8 mouse cellular contexts compared by ENCODE assay signal in genomic region chr11:69125919-69126705, GRCm38 (mm10). TPM values are rescaled to one million over a fixed set of nuclear protein-coding genes. Genes with fewer than 3 reads are reported as not detected.
DNase-seq lines count a peak whose midpoint lies in the region; ATAC-seq and TF ChIP-seq lines count a peak whose summit lies in the region.

No protein-coding gene starts in this region.

- H3K4me3 ChIP-seq in heart, adult 2 months: peak overlapping the region; percentile 61
- H3K4me3 ChIP-seq in hindbrain, embryonic 13.5 days: peak overlapping the region; percentile 51
- peak overlapping the region; percentile 61 for H3K4me3 ChIP-seq in midbrain, embryonic 11.5 days (ENCODE audit: low read depth, low read length)

- no peak for ATAC-seq in hindbrain, embryonic 13.5 days (ENCODE audit: low FRiP score)
- ATAC-seq in midbrain, embryonic 11.5 days (ENCODE audit: low FRiP score): no peak
- ATAC-seq in frontal cortex, adult (ENCODE audit: low TSS enrichment): no peak

- H3K27ac ChIP-seq in heart, adult 2 months: peak overlapping the region; percentile 82
- 0 out of 2 replicates have a peak overlapping the region, but pooled peaks have one; percentile 40 for H3K27ac ChIP-seq in hindbrain, embryonic 13.5 days
- no peak overlapping the region for H3K27ac ChIP-seq in midbrain, embryonic 11.5 days (ENCODE audit: low read depth, low read length)

- no peak for TF ChIP-seq CTCF in heart, adult 2 months (IDR thresholded peaks at IDR 0.05)

- WGBS in heart, adult 2 months: 27% methylated on average over 20 of the region's 20 CpGs
- 13% methylated on average over 20 of the region's 20 CpGs for WGBS in hindbrain, embryonic 13.5 days
- 13% methylated on average over 20 of the region's 20 CpGs for WGBS in midbrain, embryonic 11.5 days

- no peaks in the 10 kb centered on the region for H3K27me3 ChIP-seq in heart, adult 2 months (ENCODE audit: control insufficient read depth, insufficient read depth, low read length)
- H3K27me3 ChIP-seq in hindbrain, embryonic 13.5 days: peaks cover 35% of the 10 kb centered on the region
- H3K27me3 ChIP-seq in midbrain, embryonic 11.5 days (ENCODE audit: control insufficient read depth, insufficient read depth, low read length): peaks cover under 1% of the 10 kb centered on the region; the same call in 1 of the 2 replicates

- no peaks in the 10 kb centered on the region for H3K79me2 ChIP-seq in heart, adult 2 months (replicated peaks; ENCODE audit: control insufficient read depth, insufficient read depth, low read length)

- TF ChIP-seq EP300 in heart, adult 2 months (IDR thresholded peaks at IDR 0.05; ENCODE audit: insufficient read depth, low read depth, low read length): no peak

- H3K36me3 ChIP-seq in heart, adult 2 months (ENCODE audit: control insufficient read depth, insufficient read depth, low read length): no peaks in the 10 kb centered on the region
- no peaks in the 10 kb centered on the region for H3K36me3 ChIP-seq in hindbrain, embryonic 13.5 days
- no peaks in the 10 kb centered on the region for H3K36me3 ChIP-seq in midbrain, embryonic 11.5 days (ENCODE audit: control insufficient read depth, insufficient read depth, low read length)

- TF ChIP-seq POLR2A in heart, adult 2 months (IDR thresholded peaks at IDR 0.05; ENCODE audit: insufficient read depth, low read depth, low read length): no peak

- H3K9me3 ChIP-seq in hindbrain, embryonic 13.5 days: no peaks in the 10 kb centered on the region
- H3K9me3 ChIP-seq in midbrain, embryonic 11.5 days (ENCODE audit: control insufficient read depth, low read length): no peaks in the 10 kb centered on the region

- H3K4me1 ChIP-seq in heart, adult 2 months (ENCODE audit: control insufficient read depth, insufficient read depth, low read length): peaks cover 3% of the 10 kb centered on the region; the same call in 1 of the 2 replicates
- H3K4me1 ChIP-seq in hindbrain, embryonic 13.5 days (replicated peaks): peaks cover 31% of the 10 kb centered on the region
- peaks cover 20% of the 10 kb centered on the region for H3K4me1 ChIP-seq in midbrain, embryonic 11.5 days (ENCODE audit: control insufficient read depth, insufficient read depth, low read length)

- DNase-seq in heart, adult 2 months: peak in 1 of 2 experiments; percentile 39
- DNase-seq in heart, adult 18-20 months: no peak
- DNase-seq in CD4-positive helper T cell, adult 2 months (ENCODE audit: low read depth, low spot score): peak; percentile 45
- peak; percentile 41 to 59 for DNase-seq in cerebellum, postnatal 10 days
- peak; percentile 84 for DNase-seq in midbrain, embryonic 11.5 days (ENCODE audit: low spot score, missing footprints)
- DNase-seq in retina, postnatal 1 day: no peak

- H3K9ac ChIP-seq in heart, adult 2 months (ENCODE audit: low read depth, low read length): peak overlapping the region; percentile 67
- H3K9ac ChIP-seq in hindbrain, embryonic 13.5 days: peak overlapping the region; percentile 70
- H3K9ac ChIP-seq in midbrain, embryonic 11.5 days (ENCODE audit: low read length): peak overlapping the region; percentile 62

- intact Hi-C loops in heart, adult 2 months (cut with DNase I): loop anchor here (1.0 to 5.0 kb wide), 2 partner anchors 24 to 106 kb away; no protein-coding TSS in a partner anchor

- H3K4me2 ChIP-seq in hindbrain, embryonic 13.5 days: peak overlapping the region; percentile 73
- peak overlapping the region; percentile 91 for H3K4me2 ChIP-seq in midbrain, embryonic 11.5 days

RNA-seq across cellular contexts. Expression of gene Aloxe3, which starts 0.4 kb away (rescaled TPM):
- under 1 TPM; 0.05 to 0.07 TPM for total RNA-seq in heart, adult 2 months (2021)
- polyA plus RNA-seq in heart, adult 2 months (2012; rRNA removed): 0.16 TPM in 1 of 2 replicates, not detected in the other
- not detected for total RNA-seq in heart, adult 18-20 months (2021)
- polyA plus RNA-seq in hindbrain, embryonic 13.5 days (2015; fragmentation: Nextera tagmentation; extraction: Ambion mirVana): 0.71 and 1.3 TPM in 2 replicates
- 0.15 and 0.74 TPM in 2 replicates for polyA plus RNA-seq in midbrain, embryonic 11.5 days (2014; fragmentation: Nextera tagmentation; extraction: Ambion mirVana)

RNA-seq across cellular contexts. Expression of gene 9130213A22Rik, which starts 3.7 kb away (rescaled TPM):
- total RNA-seq in heart, adult 2 months (2021): under 1 TPM; 0.21 to 0.23 TPM
- polyA plus RNA-seq in heart, adult 2 months (2012; rRNA removed): 0.82 and 1.00 TPM in 2 replicates
- under 1 TPM; 0.23 to 0.27 TPM for total RNA-seq in heart, adult 18-20 months (2021)
- 0.13 and 0.25 TPM in 2 replicates for polyA plus RNA-seq in hindbrain, embryonic 13.5 days (2015; fragmentation: Nextera tagmentation; extraction: Ambion mirVana)
- polyA plus RNA-seq in midbrain, embryonic 11.5 days (2014; fragmentation: Nextera tagmentation; extraction: Ambion mirVana): 0.11 TPM in 1 of 2 replicates, not detected in the other

RNA-seq across cellular contexts. Expression of gene Hes7, which starts 5.9 kb away (rescaled TPM):
- under 1 TPM in 1 of 2 experiments, not detected in 1; 0.11 TPM for total RNA-seq in heart, adult 2 months (2021)
- 0.10 TPM in 1 of 2 replicates, not detected in the other for polyA plus RNA-seq in heart, adult 2 months (2012; rRNA removed)
- under 1 TPM in 1 of 2 experiments, not detected in 1; 0.15 TPM for total RNA-seq in heart, adult 18-20 months (2021)
- 0.26 and 0.35 TPM in 2 replicates for polyA plus RNA-seq in hindbrain, embryonic 13.5 days (2015; fragmentation: Nextera tagmentation; extraction: Ambion mirVana)
- polyA plus RNA-seq in midbrain, embryonic 11.5 days (2014; fragmentation: Nextera tagmentation; extraction: Ambion mirVana): 0.17 and 0.33 TPM in 2 replicates

RNA-seq across cellular contexts. Expression of gene Alox12b, which starts 30.7 kb away (rescaled TPM):
- not detected for total RNA-seq in heart, adult 2 months (2021)
- polyA plus RNA-seq in heart, adult 2 months (2012; rRNA removed): 0.04 TPM in 1 of 2 replicates, not detected in the other
- not detected for total RNA-seq in heart, adult 18-20 months (2021)
- polyA plus RNA-seq in hindbrain, embryonic 13.5 days (2015; fragmentation: Nextera tagmentation; extraction: Ambion mirVana): 0.29 and 0.31 TPM in 2 replicates
- not detected in 2 replicates for polyA plus RNA-seq in midbrain, embryonic 11.5 days (2014; fragmentation: Nextera tagmentation; extraction: Ambion mirVana)

RNA-seq across cellular contexts. Expression of gene Per1, which starts 31.1 kb away (rescaled TPM):
- total RNA-seq in heart, adult 2 months (2021): 10 to 100 TPM; 44.4 to 79.8 TPM
- 18.0 and 36.4 TPM in 2 replicates for polyA plus RNA-seq in heart, adult 2 months (2012; rRNA removed)
- total RNA-seq in heart, adult 18-20 months (2021): 10 to 100 TPM; 38.8 to 48.5 TPM
- polyA plus RNA-seq in hindbrain, embryonic 13.5 days (2015; fragmentation: Nextera tagmentation; extraction: Ambion mirVana): 7.4 and 9.4 TPM in 2 replicates
- 6.0 and 7.3 TPM in 2 replicates for polyA plus RNA-seq in midbrain, embryonic 11.5 days (2014; fragmentation: Nextera tagmentation; extraction: Ambion mirVana)

Comparison
In these comparisons a context has a peak if more than half of its experiments do, and no peak if none do; other contexts are left out.
1. DNase-seq: peak in CD4-positive helper T cell, adult 2 months (single experiment), cerebellum, postnatal 10 days (2 of 2) and midbrain, embryonic 11.5 days (single experiment); none in heart, adult 18-20 months (0 of 2) and retina, postnatal 1 day (single experiment).
2. Peak in every context shown above with its lines, with median percentiles within 50 percentile points of each other: H3K4me3 ChIP-seq and H3K9ac ChIP-seq.